Mouse (Mus musculus): ENCODE measurements around the gene Padi1.

GRCm38 (mm10) chr4:140763158-140763557, 82.4 kb downstream of the Padi1 start:
- TF ChIP-seq CTCF (IDR thresholded peaks at IDR 0.05; ENCODE audit: control insufficient read depth, insufficient read depth, low read length) (peak; percentile 90), POLR2A (IDR thresholded peaks at IDR 0.05; ENCODE audit: borderline replicate concordance, control insufficient read depth, low read depth, low read length) (no peak)

Data from bone marrow, adult 2 months (tissue).